Mouse (Mus musculus): ENCODE data around the gene Agpat1.

GRCm38 (mm10) chr17:34643944-34644343 lies 39.9 kb downstream of the Agpat1 start:
- TF ChIP-seq GATA1 (IDR thresholded peaks at IDR 0.05; ENCODE audit: borderline replicate concordance, low read length) (no peak), FLI1 (IDR thresholded peaks at IDR 0.05; ENCODE audit: low read length) (no peak)

Measured in megakaryocyte, embryonic 14.5 days (primary cell).